Mouse (Mus musculus) heart, postnatal 0 days (tissue): ENCODE measurements around the gene Mybpc3.

ENCODE experiments used
- CTCF ChIP-seq: IDR thresholded peaks from 2 replicates; pipeline ENCODE4 v1.5.1; 2016; ENCODE audit warnings: antibody characterized with exemption, control low read depth, low read depth
- EP300 ChIP-seq: IDR thresholded peaks from 2 replicates; pipeline ENCODE4 v1.6.1; 2016; ENCODE audit warnings: antibody characterized with exemption, low read depth

- TF ChIP-seq CTCF: no peak
- TF ChIP-seq EP300: no peak
Measured at GRCm38 (mm10) chr2:91120261-91120671, 2.3 kb downstream of the Mybpc3 start.
